Mouse (Mus musculus) liver, embryonic 11.5 days (tissue): ENCODE measurements around the gene Rec114. TPM values are rescaled to one million over a fixed set of nuclear protein-coding genes. Genes with fewer than 3 reads are reported as not detected.

Experiments
- ATAC-seq: fragments of 200-750 bp; cut with Nextera tagmentation; replicated peaks from 2 replicates; pipeline ENCODE4 v1.8.0; 2017; ENCODE audit warnings: moderate number of reproducible peaks, mild to moderate bottlenecking, moderate TSS enrichment, moderate library complexity; ENCODE audit not compliant: low FRiP score
- DNase-seq: peaks from one replicate; pipeline ENCODE4 v3.0.0-alpha.2; 2017; ENCODE audit warnings: low spot score
- H3K27ac ChIP-seq: fragments of 300-500 bp; sonication (generic); 2 replicates; pipeline ENCODE4 v1.5.1; 2014; ENCODE audit warnings: mild to moderate bottlenecking, low read depth, low read length, control low read depth
- H3K27me3 ChIP-seq: fragments of 300-500 bp; sonication (generic); replicated peaks from 2 replicates; pipeline ENCODE4 v1.6.1; 2014; ENCODE audit warnings: low read length, mixed read lengths; ENCODE audit not compliant: control insufficient read depth, insufficient read depth
- H3K36me3 ChIP-seq: fragments of 300-500 bp; sonication (generic); 2 replicates; pipeline ENCODE4 v1.6.1; 2014; ENCODE audit warnings: mild to moderate bottlenecking, low read length, moderate library complexity, mixed read lengths; ENCODE audit not compliant: control insufficient read depth, insufficient read depth
- H3K4me1 ChIP-seq: fragments of 300-500 bp; sonication (generic); replicated peaks from 2 replicates; pipeline ENCODE4 v1.6.1; 2014; ENCODE audit warnings: low read length, mixed read lengths; ENCODE audit not compliant: control insufficient read depth, insufficient read depth
- H3K4me2 ChIP-seq: fragments of 300-500 bp; sonication (generic); 2 replicates; pipeline ENCODE4 v1.6.1; 2014; ENCODE audit warnings: mild to moderate bottlenecking, control low read depth, moderate library complexity
- H3K4me3 ChIP-seq: fragments of 300-500 bp; sonication (generic); 2 replicates; pipeline ENCODE4 v1.5.1; 2014; ENCODE audit warnings: low read depth, low read length, control low read depth
- H3K9ac ChIP-seq: fragments of 300-500 bp; sonication (generic); 2 replicates; pipeline ENCODE4 v1.6.1; 2014; ENCODE audit warnings: low read depth, low read length, control low read depth
- H3K9me3 ChIP-seq: fragments of 300-500 bp; sonication (generic); 2 replicates; pipeline ENCODE4 v1.6.1; 2016; ENCODE audit warnings: low read length, inconsistent platforms, mixed read lengths; ENCODE audit not compliant: control insufficient read depth
- WGBS: fragments of 180-500 bp; shearing (Covaris S2); extraction: QIAGEN DNeasy Blood & Tissue Kit; methylation state at CpG from one replicate; pipeline ENCODE4 v1.1.7; 2014; 5-methylcytosine and 5-hydroxymethylcytosine counted together
- polyA plus RNA-seq: library from polyadenylated mRNA; unstranded; fragments of >200 nt; fragmentation: Nextera tagmentation; extraction: Ambion mirVana; gene quantifications from 2 replicates; pipeline ENCODE4 v1.2.1, GENCODE M21; 2014

Gene Rec114
- polyA plus RNA-seq, 1 experiment from 2014 or later: 19.1 TPM

DNA sequence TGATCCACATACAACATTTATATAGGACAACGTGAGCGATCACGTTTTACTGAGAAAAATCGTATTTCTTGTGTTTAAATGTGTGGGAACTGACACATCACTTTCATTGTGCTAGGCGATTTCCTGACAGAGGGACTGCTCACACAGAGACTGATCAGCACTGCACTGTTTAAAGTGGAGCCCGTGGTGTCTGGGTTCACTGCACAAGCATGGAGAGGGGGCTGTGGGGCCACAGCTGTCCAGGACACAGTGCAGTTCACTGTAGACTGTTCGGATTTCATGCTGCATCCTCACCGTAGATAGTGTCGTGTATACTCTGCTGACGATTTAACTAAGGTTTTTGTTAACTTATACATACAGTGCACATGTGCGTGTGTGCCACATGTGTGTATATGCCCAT, 20.6 kb downstream of the Rec114 start:
- WGBS: 85% methylated on average over 11 of the region's 11 CpGs
- H3K9ac ChIP-seq: no peak overlapping the region

GRCm38 (mm10) chr9:58722151-58722550, 21.6 kb downstream of the Rec114 start:
- no peak overlapping the region for H3K4me3 ChIP-seq
- H3K9me3 ChIP-seq: no peaks in the 10 kb centered on the region
- 80% methylated on average over 5 of the region's 5 CpGs for WGBS
- H3K36me3 ChIP-seq: no peaks in the 10 kb centered on the region
- H3K4me1 ChIP-seq: peaks cover 34% of the 10 kb centered on the region
- H3K27me3 ChIP-seq: no peaks in the 10 kb centered on the region
- H3K9ac ChIP-seq: no peak overlapping the region
- DNase-seq (no peak), ATAC-seq (no peak)
- H3K4me2 ChIP-seq: no peak overlapping the region
- H3K27ac ChIP-seq: no peak overlapping the region

More for the DNA sequence above, 20.6 kb downstream of the Rec114 start:
- Histone ChIP-seq H3K4me3 (no peak overlapping the region), H3K4me1 (peaks cover 28% of the 10 kb centered on the region), H3K4me2 (no peak overlapping the region), H3K27me3 (no peaks in the 10 kb centered on the region), H3K36me3 (no peaks in the 10 kb centered on the region), H3K27ac (no peak overlapping the region), H3K9me3 (no peaks in the 10 kb centered on the region)
- no peak for ATAC-seq
- no peak for DNase-seq

DNA sequence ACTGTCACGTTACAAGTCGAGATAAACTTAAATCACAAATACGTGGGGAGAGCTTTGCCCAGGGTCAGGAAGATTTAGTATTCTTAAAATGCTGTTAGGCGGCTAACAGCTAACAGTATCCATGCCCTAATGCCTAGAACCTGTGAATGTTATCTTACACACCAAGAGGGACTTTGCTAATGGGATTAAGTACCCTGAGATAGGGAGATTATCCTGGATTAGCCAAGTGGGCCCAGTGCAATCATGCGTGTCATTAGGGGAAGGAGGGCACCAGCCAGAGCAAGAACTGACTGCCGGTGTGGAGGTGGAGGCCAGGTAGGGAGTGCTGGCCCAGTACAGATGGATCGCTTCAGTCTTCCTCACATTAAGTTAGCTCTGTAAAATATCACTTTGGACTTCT, 22.7 kb downstream of the Rec114 start:
- no peak overlapping the region for H3K27ac ChIP-seq
- H3K27me3 ChIP-seq: no peaks in the 10 kb centered on the region
- 43% methylated on average over 7 of the region's 7 CpGs for WGBS
- H3K9me3 ChIP-seq: no peaks in the 10 kb centered on the region
- H3K4me3 ChIP-seq: no peak overlapping the region
- ATAC-seq (no peak), DNase-seq (no peak)
- H3K4me2 ChIP-seq: no peak overlapping the region
- H3K36me3 ChIP-seq: no peaks in the 10 kb centered on the region
- H3K9ac ChIP-seq: no peak overlapping the region
- H3K4me1 ChIP-seq: peaks cover 34% of the 10 kb centered on the region

DNA sequence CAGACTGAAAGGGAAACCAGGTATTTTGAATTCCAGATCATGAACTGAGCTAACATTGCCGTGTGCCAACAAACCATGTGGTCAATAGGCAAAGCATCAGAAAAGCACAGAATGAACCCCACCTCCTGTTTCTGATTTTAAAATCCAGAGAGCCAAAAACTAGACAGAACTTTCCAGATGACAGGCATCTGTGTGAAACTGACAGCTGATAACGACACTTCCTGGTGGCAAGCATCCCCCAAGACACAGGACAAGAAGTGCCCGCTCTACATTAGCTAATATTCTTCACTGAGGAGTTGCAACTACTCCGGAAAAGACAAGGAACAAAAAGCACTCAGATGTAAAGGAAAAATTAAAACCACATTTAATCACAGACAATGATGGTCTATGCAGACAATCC, 23.6 kb downstream of the Rec114 start:
- no peak for ATAC-seq
- WGBS: 46% methylated on average over 4 of the region's 4 CpGs
- no peak overlapping the region for H3K9ac ChIP-seq

DNA sequence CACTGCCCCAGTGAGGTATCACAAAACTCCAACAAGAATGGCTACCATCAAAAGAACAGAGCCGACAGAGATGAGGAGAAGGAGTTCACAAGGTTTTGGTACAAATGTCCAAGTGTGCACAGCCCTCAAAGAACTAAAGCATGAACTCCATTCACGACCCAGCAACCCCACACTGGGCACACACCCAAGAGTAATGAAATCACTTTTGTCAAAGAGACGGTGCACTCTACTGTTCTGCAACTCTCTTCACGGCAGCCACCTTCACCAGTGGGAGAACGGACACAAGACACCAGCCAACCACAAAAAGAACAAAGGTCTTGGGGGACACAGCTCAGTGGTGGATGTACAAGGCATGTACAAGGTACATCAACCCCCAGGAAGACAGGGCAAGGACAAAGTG, 24.3 kb downstream of the Rec114 start:
- DNase-seq (no peak), ATAC-seq (0 out of 2 replicates have a peak, but pooled peaks have one; percentile 11)
- H3K4me2 ChIP-seq: no peak overlapping the region; the same call in 1 of the 2 replicates
- H3K9me3 ChIP-seq: no peaks in the 10 kb centered on the region
- no peak overlapping the region for H3K27ac ChIP-seq
- no peaks in the 10 kb centered on the region for H3K36me3 ChIP-seq
- H3K4me3 ChIP-seq: no peak overlapping the region
- no peak overlapping the region for H3K9ac ChIP-seq
- peaks cover 34% of the 10 kb centered on the region for H3K4me1 ChIP-seq
- no peaks in the 10 kb centered on the region for H3K27me3 ChIP-seq
- WGBS: 62% methylated on average over 5 of the region's 5 CpGs

More for the DNA sequence above, 23.6 kb downstream of the Rec114 start:
- Histone ChIP-seq H3K36me3 (no peaks in the 10 kb centered on the region), H3K27ac (no peak overlapping the region), H3K4me2 (no peak overlapping the region), H3K9me3 (no peaks in the 10 kb centered on the region), H3K4me1 (peaks cover 34% of the 10 kb centered on the region), H3K27me3 (no peaks in the 10 kb centered on the region), H3K4me3 (no peak overlapping the region)
- DNase-seq: no peak

DNA sequence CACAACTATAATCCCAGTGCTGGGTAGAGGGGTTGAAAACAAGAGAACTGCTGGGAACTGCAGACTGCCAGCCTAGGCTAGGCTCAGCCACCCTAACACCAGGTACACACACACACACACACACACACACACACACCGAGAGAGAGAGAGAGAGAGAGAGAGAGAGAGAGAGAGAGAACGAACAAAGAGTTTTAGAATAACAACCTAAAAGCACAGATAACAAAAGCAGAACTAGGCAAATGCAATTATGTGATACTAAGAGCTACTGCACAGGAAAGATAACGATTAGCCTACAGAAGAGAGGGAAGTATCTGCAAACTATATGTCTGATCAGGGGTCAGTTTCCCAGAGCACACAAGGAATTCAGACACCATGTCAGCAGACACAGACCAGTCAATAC, 24.8 kb downstream of the Rec114 start:
- no peaks in the 10 kb centered on the region for H3K36me3 ChIP-seq
- DNase-seq: no peak
- H3K4me1 ChIP-seq: peaks cover 34% of the 10 kb centered on the region
- no peaks in the 10 kb centered on the region for H3K9me3 ChIP-seq
- H3K27ac ChIP-seq: no peak overlapping the region
- no peaks in the 10 kb centered on the region for H3K27me3 ChIP-seq
- H3K9ac ChIP-seq: no peak overlapping the region
- H3K4me3 ChIP-seq: no peak overlapping the region
- peak; percentile 81 for ATAC-seq
- 24% methylated on average over 3 of the region's 3 CpGs for WGBS
- peak overlapping the region; percentile 15; the same call in 1 of the 2 replicates for H3K4me2 ChIP-seq

GRCm38 (mm10) chr9:58716886-58717285, 26.9 kb downstream of the Rec114 start:
- no peak for ATAC-seq

GRCm38 (mm10) chr9:58710642-58711041, 33.1 kb downstream of the Rec114 start:
- H3K4me3 ChIP-seq: no peak overlapping the region
- H3K27ac ChIP-seq: no peak overlapping the region
- 75% methylated on average over 7 of the region's 7 CpGs for WGBS
- ATAC-seq (no peak), DNase-seq (no peak)
- H3K9me3 ChIP-seq: no peaks in the 10 kb centered on the region
- H3K36me3 ChIP-seq: no peaks in the 10 kb centered on the region
- H3K9ac ChIP-seq: no peak overlapping the region
- H3K4me2 ChIP-seq: no peak overlapping the region
- H3K27me3 ChIP-seq: no peaks in the 10 kb centered on the region
- H3K4me1 ChIP-seq: no peaks in the 10 kb centered on the region

More at GRCm38 (mm10) chr9:58716886-58717285, 26.9 kb downstream of the Rec114 start:
- Histone ChIP-seq H3K4me1 (peaks cover 34% of the 10 kb centered on the region), H3K4me3 (no peak overlapping the region), H3K27me3 (no peaks in the 10 kb centered on the region), H3K9ac (no peak overlapping the region), H3K4me2 (no peak overlapping the region), H3K27ac (no peak overlapping the region), H3K9me3 (no peaks in the 10 kb centered on the region), H3K36me3 (no peaks in the 10 kb centered on the region)
- 42% methylated on average over 2 of the region's 2 CpGs for WGBS
- no peak for DNase-seq

DNA sequence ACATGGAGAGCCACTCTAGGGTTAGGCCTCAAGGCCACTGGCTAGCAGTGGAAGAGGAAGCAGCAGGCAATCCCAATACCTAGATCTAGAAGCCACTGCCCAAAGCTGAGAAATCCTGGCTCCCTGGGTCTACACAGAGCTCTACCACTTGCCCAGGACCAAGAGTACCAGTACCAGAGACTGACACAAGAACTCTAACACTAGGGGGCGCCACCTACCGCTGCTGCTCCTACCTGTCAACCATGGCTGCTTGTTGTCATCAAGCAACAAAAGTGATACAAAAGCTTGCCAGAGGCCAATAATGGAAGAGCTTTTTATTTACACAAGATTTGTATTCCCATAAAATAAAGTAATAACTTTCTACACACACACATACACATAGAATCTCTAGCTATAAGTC, 33.8 kb downstream of the Rec114 start:
- Histone ChIP-seq H3K4me3 (no peak overlapping the region), H3K4me1 (no peaks in the 10 kb centered on the region), H3K9ac (no peak overlapping the region), H3K9me3 (no peaks in the 10 kb centered on the region), H3K27me3 (no peaks in the 10 kb centered on the region), H3K36me3 (no peaks in the 10 kb centered on the region), H3K27ac (no peak overlapping the region), H3K4me2 (no peak overlapping the region)
- peak; percentile 62 for DNase-seq
- 16% methylated on average over 2 of the region's 2 CpGs for WGBS
- no peak for ATAC-seq
